Mouse (Mus musculus) hindbrain, embryonic 14.5 days (tissue): Measurements from ENCODE around the gene Polr2e. TPM values are rescaled to one million over a fixed set of nuclear protein-coding genes. Genes with fewer than 3 reads are reported as not detected.
A peak's percentile ranks its signal among the peaks of the same experiment; 100 is the strongest.

Experiments
- ATAC-seq: fragments of 200-750 bp; cut with Nextera tagmentation; 2 replicates; pipeline ENCODE4 v1.8.0; 2017; ENCODE audit warnings: moderate number of reproducible peaks, mild to moderate bottlenecking, moderate TSS enrichment, moderate library complexity; ENCODE audit not compliant: low FRiP score
- DNase-seq: peaks from one replicate; pipeline ENCODE4 v3.0.0-alpha.2; 2015; ENCODE audit warnings: low spot score
- H3K27ac ChIP-seq: fragments of 300-500 bp; sonication (generic); 2 replicates; pipeline ENCODE4 v1.5.1; 2014; ENCODE audit warnings: mild to moderate bottlenecking, moderate library complexity
- H3K27me3 ChIP-seq: fragments of 300-500 bp; sonication (generic); 2 replicates; pipeline ENCODE4 v1.6.1; 2014; ENCODE audit warnings: mild to moderate bottlenecking, low read length, mixed read lengths; ENCODE audit not compliant: control insufficient read depth, insufficient read depth
- H3K36me3 ChIP-seq: fragments of 300-500 bp; sonication (generic); replicated peaks from 2 replicates; pipeline ENCODE4 v1.6.1; 2014; ENCODE audit not compliant: control insufficient read depth, insufficient read depth
- H3K4me1 ChIP-seq: fragments of 300-500 bp; sonication (generic); replicated peaks from 2 replicates; pipeline ENCODE4 v1.6.1; 2014; ENCODE audit warnings: antibody characterized with exemption, low read length, mixed read lengths; ENCODE audit not compliant: control insufficient read depth, insufficient read depth
- H3K4me2 ChIP-seq: fragments of 300-500 bp; sonication (generic); replicated peaks from 2 replicates; pipeline ENCODE4 v1.6.1; 2014; ENCODE audit warnings: mild to moderate bottlenecking, moderate library complexity
- H3K4me3 ChIP-seq: fragments of 300-500 bp; sonication (generic); replicated peaks from 2 replicates; pipeline ENCODE4 v1.5.1; 2014; ENCODE audit warnings: mild to moderate bottlenecking, low read length
- H3K9ac ChIP-seq: fragments of 300-500 bp; sonication (generic); 2 replicates; pipeline ENCODE4 v1.6.1; 2014
- H3K9me3 ChIP-seq: fragments of 300-500 bp; sonication (generic); 2 replicates; pipeline ENCODE4 v1.6.1; 2016; ENCODE audit warnings: low read length; ENCODE audit not compliant: control insufficient read depth
- WGBS: fragments of 180-500 bp; shearing (Covaris S2); extraction: QIAGEN DNeasy Blood & Tissue Kit; methylation state at CpG from one replicate; pipeline ENCODE4 v1.1.7; 2014; 5-methylcytosine and 5-hydroxymethylcytosine counted together
- polyA plus RNA-seq: library from polyadenylated mRNA; unstranded; fragments of >200 nt; fragmentation: Nextera tagmentation; extraction: Ambion mirVana; gene quantifications from 2 replicates; pipeline ENCODE4 v1.2.1, GENCODE M21; 2014

Polr2e gene
- polyA plus RNA-seq, 1 experiment from 2014 or later = 150 TPM

DNA sequence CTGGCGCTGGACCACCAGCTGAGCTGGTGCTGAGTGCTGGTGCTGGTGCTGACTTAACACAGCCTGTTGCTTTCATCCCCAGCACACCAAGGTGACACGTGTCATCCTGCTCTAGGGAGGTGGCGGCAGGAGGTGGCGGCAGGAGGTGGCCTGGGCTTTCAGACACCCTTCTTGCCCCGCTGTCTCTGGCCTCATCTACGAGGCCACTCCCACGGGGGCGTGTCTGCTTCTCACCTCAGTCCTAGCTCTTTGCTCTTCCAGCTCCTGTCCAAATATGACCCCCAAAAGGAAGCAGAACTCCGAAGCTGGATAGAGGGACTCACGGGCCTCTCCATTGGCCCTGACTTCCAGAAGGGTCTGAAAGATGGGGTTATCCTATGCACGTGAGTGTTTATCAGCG, 48.5 kb downstream of the Polr2e start:
- no peak for ATAC-seq

DNA sequence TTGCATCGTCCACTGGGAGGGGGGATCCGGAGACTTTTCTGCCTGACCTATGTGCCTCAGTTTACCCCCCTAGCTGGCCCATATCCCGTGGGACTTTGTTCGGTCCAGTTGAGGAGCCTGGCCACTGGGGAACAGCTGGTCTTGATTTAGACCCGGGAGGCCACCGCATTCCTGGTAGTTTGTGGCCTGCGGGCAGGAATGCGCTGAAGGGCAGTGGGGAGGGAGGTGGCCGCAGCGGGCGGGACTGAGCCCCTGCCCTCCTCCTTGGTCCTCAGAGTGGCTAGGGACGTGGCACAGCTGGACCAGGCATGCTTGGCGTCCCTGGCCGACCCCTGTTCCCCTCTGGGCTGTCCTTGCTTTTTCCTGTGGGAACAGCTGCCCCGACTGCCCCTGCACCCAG, 49.7 kb downstream of the Polr2e start:
- H3K4me2 ChIP-seq = peak overlapping the region; percentile 92
- WGBS = 14% methylated on average over 15 of the region's 15 CpGs
- H3K4me3 ChIP-seq = peak overlapping the region; percentile 40; the same call in 1 of the 2 replicates
- DNase-seq = no peak
- H3K27me3 ChIP-seq = peaks cover 43% of the 10 kb centered on the region
- peaks cover 11% of the 10 kb centered on the region; the same call in 1 of the 2 replicates for H3K9me3 ChIP-seq
- ATAC-seq = no peak
- H3K9ac ChIP-seq = no peak overlapping the region
- H3K27ac ChIP-seq = no peak overlapping the region
- no peaks in the 10 kb centered on the region for H3K36me3 ChIP-seq
- H3K4me1 ChIP-seq = peaks cover 15% of the 10 kb centered on the region

More for the DNA sequence above, 48.5 kb downstream of the Polr2e start:
- Histone ChIP-seq H3K27me3 (peaks cover 43% of the 10 kb centered on the region), H3K4me3 (no peak overlapping the region), H3K4me1 (peaks cover 13% of the 10 kb centered on the region), H3K9ac (no peak overlapping the region), H3K9me3 (peaks cover 11% of the 10 kb centered on the region; the same call in 1 of the 2 replicates), H3K4me2 (no peak overlapping the region), H3K27ac (no peak overlapping the region), H3K36me3 (no peaks in the 10 kb centered on the region)
- DNase-seq = no peak
- 57% methylated on average over 12 of the region's 12 CpGs for WGBS

DNA sequence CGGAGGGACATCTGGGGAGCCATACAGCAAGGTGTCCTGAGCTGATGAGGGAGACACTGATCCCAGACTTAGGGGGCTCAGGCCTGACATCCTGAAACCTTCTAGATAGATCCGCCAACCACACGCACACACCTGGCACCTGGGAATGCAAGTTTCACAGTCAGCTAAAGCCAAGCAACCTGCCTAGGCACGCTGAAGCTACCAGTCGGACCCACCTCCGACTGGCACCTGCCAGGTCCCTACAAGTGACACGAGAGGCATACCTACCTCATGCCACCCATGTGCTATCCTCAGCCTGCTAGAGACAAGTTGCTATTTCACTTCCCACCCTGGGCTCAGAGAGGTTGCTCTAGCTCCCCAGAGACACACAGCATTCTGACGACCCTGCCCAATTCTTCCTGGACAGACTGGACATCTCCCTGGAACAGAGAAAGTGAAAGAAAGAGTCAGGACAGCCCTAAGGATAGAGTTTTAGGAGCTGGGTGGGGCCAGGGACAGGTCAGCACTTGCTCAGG, 50.3 kb downstream of the Polr2e start:
- no peak for ATAC-seq
- Histone ChIP-seq H3K27me3 (peaks cover 43% of the 10 kb centered on the region), H3K4me1 (peaks cover 15% of the 10 kb centered on the region), H3K9ac (0 out of 2 replicates have a peak overlapping the region, but pooled peaks have one; percentile 6), H3K4me3 (peak overlapping the region; percentile 40), H3K9me3 (peaks cover 11% of the 10 kb centered on the region; the same call in 1 of the 2 replicates), H3K36me3 (no peaks in the 10 kb centered on the region), H3K4me2 (peak overlapping the region; percentile 92), H3K27ac (no peak overlapping the region)
- DNase-seq = no peak
- WGBS = 38% methylated on average over 8 of the region's 8 CpGs

DNA sequence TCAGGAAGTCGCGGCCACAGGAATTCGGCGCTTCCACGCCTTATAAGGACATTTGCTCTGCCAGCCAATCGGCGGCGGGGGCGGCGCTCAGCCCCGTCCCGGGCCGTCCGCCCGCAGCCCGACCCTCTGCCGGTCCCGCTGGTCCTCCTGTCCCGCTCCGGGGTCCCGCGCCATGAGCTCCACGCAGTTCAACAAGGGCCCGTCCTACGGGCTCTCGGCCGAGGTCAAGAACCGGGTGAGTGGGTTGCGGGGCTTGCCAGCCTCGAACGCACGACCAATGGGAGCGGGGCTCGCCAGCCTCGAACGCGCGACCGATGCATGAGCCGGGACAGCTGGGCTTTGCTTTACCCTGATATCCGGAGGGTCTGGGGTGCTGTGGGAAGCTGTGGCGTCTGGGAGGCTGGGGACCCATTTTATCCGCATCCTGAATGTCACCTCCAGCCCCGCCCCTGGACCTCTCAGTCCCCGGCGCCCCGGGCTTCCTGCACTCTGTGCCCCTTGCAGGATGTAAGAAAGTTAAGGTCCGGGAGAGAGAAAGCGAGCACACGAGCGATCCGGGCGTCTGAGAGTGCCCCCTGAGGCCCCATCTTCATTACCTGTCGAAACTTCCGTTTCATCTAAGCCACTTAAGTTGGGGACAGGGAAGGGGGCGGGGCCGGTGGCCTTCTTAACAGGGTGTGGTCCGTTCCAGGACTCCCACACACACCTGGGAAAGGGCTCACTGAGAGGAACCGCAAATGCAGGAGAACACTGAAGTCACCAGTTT, 50.9 kb downstream of the Polr2e start, which contains the start of gene Cnn2:
Gene Cnn2, plus strand, starts transcription at position 79 of the 766 bp plus-strand sequence.
- no peak for ATAC-seq
- H3K4me3 ChIP-seq = peak within 1 kb of the TSS; percentile 40

DNA sequence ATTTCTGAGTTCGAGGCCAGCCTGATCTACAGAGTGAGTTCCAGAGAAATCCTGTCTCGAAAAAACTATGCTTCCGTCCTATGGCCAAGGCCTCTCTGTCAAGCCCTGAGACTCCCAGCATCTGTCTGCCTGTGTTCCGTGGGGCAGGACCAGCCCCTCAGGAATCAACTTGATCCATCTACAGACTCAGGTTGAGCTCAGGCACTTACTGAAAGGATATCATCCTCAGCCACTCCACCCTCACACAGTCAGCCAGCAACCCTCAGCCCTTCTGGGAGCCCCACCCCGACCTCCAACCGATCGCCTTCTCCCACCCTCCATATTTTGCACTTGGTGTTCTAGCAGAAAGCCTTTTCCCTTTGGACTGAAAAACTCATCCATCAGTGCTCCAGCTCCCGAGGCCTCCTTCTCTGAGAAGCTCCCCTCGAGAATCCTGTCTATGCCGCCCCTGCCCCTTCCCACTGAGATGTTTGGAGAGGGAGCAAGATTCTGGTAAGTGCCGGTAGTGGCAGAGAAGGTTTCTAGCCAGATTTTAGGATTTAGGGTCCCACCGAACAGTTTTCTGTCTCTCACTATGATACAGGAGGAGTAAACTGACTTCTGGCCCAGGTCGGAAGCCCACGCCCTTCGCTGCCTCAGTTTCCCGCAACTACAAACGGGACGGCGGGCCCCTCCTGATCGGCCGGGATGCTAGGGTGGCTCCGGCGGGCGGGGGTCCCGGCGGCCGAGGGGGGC, 51.7 kb downstream of the Polr2e start:
- Histone ChIP-seq H3K9ac (peak overlapping the region; percentile 52), H3K4me2 (peak overlapping the region; percentile 92), H3K27me3 (peaks cover 43% of the 10 kb centered on the region), H3K4me1 (peaks cover 21% of the 10 kb centered on the region), H3K27ac (no peak overlapping the region; the same call in 1 of the 2 replicates), H3K9me3 (peaks cover 11% of the 10 kb centered on the region; the same call in 1 of the 2 replicates), H3K36me3 (no peaks in the 10 kb centered on the region), H3K4me3 (peak overlapping the region; percentile 40)
- 12% methylated on average over 27 of the region's 27 CpGs for WGBS
- DNase-seq = no peak
- no peak for ATAC-seq

More for the DNA sequence above, 50.9 kb downstream of the Polr2e start, which contains the start of gene Cnn2:
- peaks cover 15% of the 10 kb centered on the region for H3K4me1 ChIP-seq
- 1% methylated on average over 56 of the region's 59 CpGs for WGBS
- no peak for DNase-seq
- peaks cover 43% of the 10 kb centered on the region for H3K27me3 ChIP-seq
- H3K9me3 ChIP-seq = peaks cover 11% of the 10 kb centered on the region; the same call in 1 of the 2 replicates
- no peak within 1 kb of the TSS; the same call in 1 of the 2 replicates for H3K27ac ChIP-seq
- H3K9ac ChIP-seq = peak within 1 kb of the TSS; percentile 52
- H3K36me3 ChIP-seq = no peaks in the 10 kb centered on the region
- peak within 1 kb of the TSS; percentile 92 for H3K4me2 ChIP-seq

DNA sequence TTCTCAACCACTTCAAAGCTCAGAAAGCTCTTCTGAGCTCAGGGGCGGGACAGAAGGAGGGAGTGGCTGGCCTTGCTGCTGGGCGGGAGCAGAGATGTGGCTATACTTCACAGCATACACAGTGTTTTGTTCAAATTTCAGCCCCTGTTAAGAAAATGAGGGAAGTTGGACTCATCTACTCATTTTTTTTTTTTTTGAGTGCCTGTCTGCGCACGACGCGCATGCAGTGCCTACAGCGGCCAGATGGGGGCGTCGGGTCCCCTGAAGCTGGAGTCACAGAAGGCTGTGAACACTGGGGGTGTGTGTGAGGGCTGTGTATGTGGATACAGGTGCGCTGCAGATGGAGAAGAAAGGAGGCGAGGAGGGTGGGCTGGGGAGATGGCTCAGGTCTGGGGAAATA, 52.6 kb downstream of the Polr2e start:
- Histone ChIP-seq H3K36me3 (no peaks in the 10 kb centered on the region), H3K4me3 (peak overlapping the region; percentile 9; the same call in 1 of the 2 replicates), H3K9ac (no peak overlapping the region), H3K27ac (no peak overlapping the region), H3K4me1 (peaks cover 28% of the 10 kb centered on the region), H3K27me3 (peaks cover 43% of the 10 kb centered on the region), H3K4me2 (peak overlapping the region; percentile 92), H3K9me3 (peaks cover 11% of the 10 kb centered on the region; the same call in 1 of the 2 replicates)
- DNase-seq (peak; percentile 86), ATAC-seq (no peak)
- WGBS = 6% methylated on average over 11 of the region's 11 CpGs

DNA sequence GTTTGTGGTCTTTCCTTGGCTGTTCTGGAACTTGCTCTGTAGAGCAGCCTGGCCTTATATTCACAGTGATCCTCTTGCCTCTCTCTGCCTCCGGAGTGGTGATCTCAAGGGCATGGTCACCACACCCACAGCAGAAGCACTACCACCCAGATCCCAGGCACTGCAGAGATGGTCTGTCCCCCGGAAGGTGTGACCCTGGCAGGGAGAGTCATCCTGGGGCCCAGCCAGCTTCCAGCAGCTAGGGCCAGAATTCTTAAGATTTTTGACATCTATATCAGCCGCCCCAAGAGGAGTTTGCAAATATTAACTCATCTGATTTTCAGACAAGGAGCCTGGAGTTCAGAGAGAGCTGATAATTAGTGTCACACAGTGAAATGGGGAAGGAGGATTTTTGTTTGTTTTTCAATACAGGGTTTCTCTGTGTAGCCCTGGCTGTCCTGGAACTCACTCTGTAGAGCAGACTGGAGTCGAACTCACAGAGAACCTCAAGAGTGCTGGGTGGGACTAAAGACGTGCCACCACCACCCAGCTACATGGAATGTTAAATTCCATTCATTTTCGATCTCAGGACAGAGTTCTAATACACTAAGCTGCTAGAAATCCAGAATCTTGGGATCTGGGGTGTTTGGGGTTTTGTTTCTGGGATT, 53.2 kb downstream of the Polr2e start:
- Histone ChIP-seq H3K27me3 (peaks cover 43% of the 10 kb centered on the region), H3K9me3 (peaks cover 7% of the 10 kb centered on the region; the same call in 1 of the 2 replicates), H3K4me3 (peak overlapping the region; percentile 48), H3K36me3 (no peaks in the 10 kb centered on the region; the same call in 1 of the 2 replicates), H3K9ac (peak overlapping the region; percentile 83), H3K4me1 (peaks cover 28% of the 10 kb centered on the region), H3K27ac (peak overlapping the region; percentile 97), H3K4me2 (peak overlapping the region; percentile 92)
- WGBS = 43% methylated on average over 6 of the region's 6 CpGs
- no peak for ATAC-seq
- DNase-seq = no peak
